Mouse (Mus musculus): ENCODE results near the gene Adamtsl3. TPM values are rescaled to one million over a fixed set of nuclear protein-coding genes. Genes with fewer than 3 reads are reported as not detected.
"Not testable (repeated sequence)": the region's sequence is repeated elsewhere in the genome, so short reads cannot be mapped to it uniquely, and the experiment has no call there.

Adamtsl3 gene
- polyA plus RNA-seq, 1 experiment from 2014 or later: 0.32 TPM

- Histone ChIP-seq H3K36me3 (ENCODE audit: control insufficient read depth, insufficient read depth) (no peaks in the 10 kb centered on the region), H3K4me2 (ENCODE audit: low read length) (no peak overlapping the region), H3K4me3 (replicated peaks; ENCODE audit: low read length) (no peak overlapping the region), H3K27me3 (replicated peaks; ENCODE audit: control insufficient read depth, insufficient read depth, low read length) (no peaks in the 10 kb centered on the region), H3K9ac (replicated peaks; ENCODE audit: low read depth, low read length) (no peak overlapping the region), H3K27ac (ENCODE audit: low read length) (no peak overlapping the region), H3K4me1 (replicated peaks; ENCODE audit: control insufficient read depth, insufficient read depth, low read length) (peaks cover 30% of the 10 kb centered on the region), H3K9me3 (ENCODE audit: control insufficient read depth, low read length) (no peaks in the 10 kb centered on the region)
- ATAC-seq: peak; percentile 81
- WGBS: 20% methylated on average over 6 of the region's 6 CpGs
Measured at GRCm38 (mm10) chr7:82395751-82396512, 60.4 kb downstream of the Adamtsl3 start.

DNA sequence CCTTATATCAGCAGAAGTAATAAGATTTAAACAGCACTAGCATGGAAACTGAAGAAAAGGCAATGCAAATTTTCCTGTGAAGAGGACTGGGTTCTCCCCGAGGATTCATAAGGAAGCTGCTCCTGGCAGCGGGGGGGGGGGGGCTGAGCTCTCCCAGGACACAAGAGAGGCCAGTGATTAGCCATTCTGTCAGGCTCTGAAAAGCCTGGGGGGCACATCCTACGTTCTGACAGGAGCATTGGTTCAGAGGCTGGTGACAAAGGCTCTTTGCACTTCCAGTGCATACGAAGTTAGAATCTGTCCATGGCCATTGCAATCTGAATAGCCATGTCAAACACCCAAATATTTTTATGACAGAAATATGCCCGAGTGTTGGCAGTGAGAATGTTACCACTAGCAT lies 61.4 kb downstream of the Adamtsl3 start:
- Histone ChIP-seq H3K4me2 (ENCODE audit: low read length) (no peak overlapping the region), H3K4me3 (replicated peaks; ENCODE audit: low read length) (no peak overlapping the region), H3K4me1 (replicated peaks; ENCODE audit: control insufficient read depth, insufficient read depth, low read length) (peaks cover 30% of the 10 kb centered on the region), H3K27ac (ENCODE audit: low read length) (no peak overlapping the region), H3K36me3 (ENCODE audit: control insufficient read depth, insufficient read depth) (no peaks in the 10 kb centered on the region), H3K9me3 (ENCODE audit: control insufficient read depth, low read length) (no peaks in the 10 kb centered on the region), H3K9ac (replicated peaks; ENCODE audit: low read depth, low read length) (no peak overlapping the region), H3K27me3 (replicated peaks; ENCODE audit: control insufficient read depth, insufficient read depth, low read length) (no peaks in the 10 kb centered on the region)
- no peak for ATAC-seq
- 18% methylated on average over 4 of the region's 5 CpGs for WGBS

DNA sequence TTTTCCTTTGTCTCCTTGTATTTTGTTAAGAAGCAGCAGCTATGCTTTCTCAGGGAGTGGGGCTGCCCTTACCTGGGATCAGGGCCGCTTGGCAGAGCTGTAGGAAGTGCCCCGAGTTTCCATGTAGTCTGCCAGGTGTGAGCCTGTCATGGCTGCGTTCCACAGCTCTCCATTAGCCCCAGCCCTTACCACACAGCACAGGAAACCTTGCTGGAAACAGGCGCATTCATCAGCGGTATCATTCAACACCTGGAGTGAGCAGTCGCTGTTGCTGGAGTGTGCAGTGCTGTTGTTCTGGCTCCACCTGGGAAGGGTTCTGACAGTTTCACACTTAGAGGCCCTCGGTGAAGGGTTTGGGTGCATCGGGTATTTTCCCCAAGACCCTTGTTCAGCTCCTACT lies 62.1 kb downstream of the Adamtsl3 start:
- H3K36me3 ChIP-seq (ENCODE audit: control insufficient read depth, insufficient read depth): no peaks in the 10 kb centered on the region
- no peaks in the 10 kb centered on the region for H3K9me3 ChIP-seq (ENCODE audit: control insufficient read depth, low read length)
- no peak overlapping the region for H3K4me2 ChIP-seq (ENCODE audit: low read length)
- no peak overlapping the region for H3K9ac ChIP-seq (replicated peaks; ENCODE audit: low read depth, low read length)
- H3K4me3 ChIP-seq (replicated peaks; ENCODE audit: low read length): no peak overlapping the region
- no peak for ATAC-seq
- H3K27me3 ChIP-seq (replicated peaks; ENCODE audit: control insufficient read depth, insufficient read depth, low read length): no peaks in the 10 kb centered on the region
- H3K4me1 ChIP-seq (replicated peaks; ENCODE audit: control insufficient read depth, insufficient read depth, low read length): peaks cover 30% of the 10 kb centered on the region
- 73% methylated on average over 8 of the region's 8 CpGs for WGBS
- no peak overlapping the region for H3K27ac ChIP-seq (ENCODE audit: low read length)

DNA sequence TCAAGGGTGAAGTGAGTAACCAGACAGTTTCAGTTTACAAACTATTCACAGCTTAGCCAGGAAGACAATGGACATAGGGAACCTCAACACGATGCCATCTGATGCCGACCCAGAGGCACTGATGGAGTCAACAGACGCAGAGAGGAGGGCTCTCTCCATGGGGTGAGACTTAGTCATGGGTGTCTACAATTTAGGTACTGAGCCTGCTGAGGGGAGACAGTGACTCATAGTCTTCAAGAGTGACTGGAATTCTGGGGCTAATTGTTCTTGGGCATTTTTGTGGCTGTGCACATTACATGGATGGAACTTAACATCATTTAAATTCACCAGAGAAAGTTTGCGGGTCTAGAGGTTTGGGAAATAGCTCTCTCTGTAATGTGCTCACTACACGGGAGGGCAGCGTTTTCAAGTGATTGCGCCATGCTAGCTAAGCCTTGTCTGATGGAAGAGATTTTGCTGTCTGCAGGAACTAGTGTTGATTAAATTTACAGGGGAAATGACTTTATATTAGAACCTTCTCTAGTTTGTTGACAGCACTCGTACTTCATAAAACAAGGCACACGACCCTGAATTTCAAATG lies 70.1 kb downstream of the Adamtsl3 start:
- Histone ChIP-seq H3K27ac (ENCODE audit: low read length) (no peak overlapping the region), H3K4me2 (ENCODE audit: low read length) (no peak overlapping the region), H3K27me3 (replicated peaks; ENCODE audit: control insufficient read depth, insufficient read depth, low read length) (no peaks in the 10 kb centered on the region), H3K9ac (replicated peaks; ENCODE audit: low read depth, low read length) (no peak overlapping the region), H3K4me1 (replicated peaks; ENCODE audit: control insufficient read depth, insufficient read depth, low read length) (no peaks in the 10 kb centered on the region), H3K36me3 (ENCODE audit: control insufficient read depth, insufficient read depth) (no peaks in the 10 kb centered on the region), H3K9me3 (ENCODE audit: control insufficient read depth, low read length) (no peaks in the 10 kb centered on the region), H3K4me3 (replicated peaks; ENCODE audit: low read length) (no peak overlapping the region)
- WGBS: 90% methylated on average over 9 of the region's 9 CpGs
- no peak for ATAC-seq

- Histone ChIP-seq H3K4me3 (replicated peaks; ENCODE audit: low read length) (no peak overlapping the region), H3K4me2 (ENCODE audit: low read length) (no peak overlapping the region)
- 76% methylated on average over 4 of the region's 4 CpGs for WGBS
Measured at GRCm38 (mm10) chr7:82410966-82411365, 75.5 kb downstream of the Adamtsl3 start.

DNA sequence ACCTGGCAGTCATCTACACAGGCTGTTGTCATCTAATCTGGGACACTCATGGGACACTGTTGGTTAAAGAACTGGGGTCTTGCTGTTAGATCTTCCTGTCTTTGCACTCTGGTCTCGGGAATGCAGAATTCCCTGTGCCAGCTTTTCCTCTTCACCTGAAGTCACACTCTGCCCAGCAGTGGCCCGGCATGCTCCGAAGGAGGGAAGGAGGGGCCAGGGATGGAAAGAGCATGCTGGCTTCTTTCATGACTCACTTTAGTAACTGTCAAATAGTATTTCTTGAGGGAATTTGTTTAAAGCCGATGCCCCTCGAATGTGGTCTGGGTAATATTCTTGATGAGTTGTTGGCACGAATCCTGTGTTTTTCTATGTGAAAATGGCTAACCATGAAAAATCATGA lies 81.2 kb downstream of the Adamtsl3 start:
- Histone ChIP-seq H3K27me3 (replicated peaks; ENCODE audit: control insufficient read depth, insufficient read depth, low read length) (no peaks in the 10 kb centered on the region), H3K4me2 (ENCODE audit: low read length) (no peak overlapping the region), H3K9ac (replicated peaks; ENCODE audit: low read depth, low read length) (no peak overlapping the region), H3K4me1 (replicated peaks; ENCODE audit: control insufficient read depth, insufficient read depth, low read length) (0 out of 2 replicates have a peak, but pooled peaks cover 2% of the 10 kb centered on the region), H3K4me3 (replicated peaks; ENCODE audit: low read length) (no peak overlapping the region), H3K27ac (ENCODE audit: low read length) (no peak overlapping the region), H3K36me3 (ENCODE audit: control insufficient read depth, insufficient read depth) (no peaks in the 10 kb centered on the region), H3K9me3 (ENCODE audit: control insufficient read depth, low read length) (no peaks in the 10 kb centered on the region)
- no peak for ATAC-seq
- 90% methylated on average over 6 of the region's 6 CpGs for WGBS

More at GRCm38 (mm10) chr7:82410966-82411365, 75.5 kb downstream of the Adamtsl3 start:
- Histone ChIP-seq H3K9me3 (ENCODE audit: control insufficient read depth, low read length) (no peaks in the 10 kb centered on the region), H3K36me3 (ENCODE audit: control insufficient read depth, insufficient read depth) (no peaks in the 10 kb centered on the region), H3K27me3 (replicated peaks; ENCODE audit: control insufficient read depth, insufficient read depth, low read length) (no peaks in the 10 kb centered on the region), H3K9ac (replicated peaks; ENCODE audit: low read depth, low read length) (no peak overlapping the region), H3K4me1 (replicated peaks; ENCODE audit: control insufficient read depth, insufficient read depth, low read length) (no peaks in the 10 kb centered on the region), H3K27ac (ENCODE audit: low read length) (no peak overlapping the region)
- ATAC-seq: no peak

DNA sequence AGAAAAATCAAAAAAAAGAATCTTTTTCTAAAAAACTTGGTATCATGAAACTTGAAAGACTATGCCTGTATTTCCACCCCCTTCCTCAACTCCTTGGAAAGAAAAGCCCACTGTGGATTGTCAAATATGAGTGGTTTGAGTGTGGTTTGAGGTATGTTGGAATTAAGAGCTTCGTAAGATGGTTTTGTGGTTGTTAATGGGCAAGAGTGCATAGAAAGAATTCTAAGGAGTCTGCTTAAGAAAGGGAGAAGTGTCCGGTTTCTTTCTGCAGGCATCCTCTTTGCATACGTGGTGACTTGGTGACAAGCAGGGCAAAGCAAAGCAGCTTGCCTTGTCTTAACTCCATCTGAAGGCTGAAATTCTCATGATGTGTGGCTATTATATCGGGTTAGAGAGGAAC lies 81.6 kb downstream of the Adamtsl3 start:
- no peak overlapping the region for H3K9ac ChIP-seq (replicated peaks; ENCODE audit: low read depth, low read length)
- no peak overlapping the region for H3K4me2 ChIP-seq (ENCODE audit: low read length)
- H3K4me1 ChIP-seq (replicated peaks; ENCODE audit: control insufficient read depth, insufficient read depth, low read length): 0 out of 2 replicates have a peak, but pooled peaks cover 2% of the 10 kb centered on the region
- H3K4me3 ChIP-seq (replicated peaks; ENCODE audit: low read length): no peak overlapping the region
- ATAC-seq: no peak
- no peaks in the 10 kb centered on the region for H3K36me3 ChIP-seq (ENCODE audit: control insufficient read depth, insufficient read depth)
- no peaks in the 10 kb centered on the region for H3K9me3 ChIP-seq (ENCODE audit: control insufficient read depth, low read length)
- no peaks in the 10 kb centered on the region for H3K27me3 ChIP-seq (replicated peaks; ENCODE audit: control insufficient read depth, insufficient read depth, low read length)
- WGBS: 85% methylated on average over 4 of the region's 4 CpGs
- no peak overlapping the region for H3K27ac ChIP-seq (ENCODE audit: low read length)

- not testable (repeated sequence) for H3K9me3 ChIP-seq (ENCODE audit: control insufficient read depth, low read length); H3K9ac ChIP-seq (replicated peaks; ENCODE audit: low read depth, low read length); H3K36me3 ChIP-seq (ENCODE audit: control insufficient read depth, insufficient read depth); H3K4me1 ChIP-seq (replicated peaks; ENCODE audit: control insufficient read depth, insufficient read depth, low read length); H3K27ac ChIP-seq (ENCODE audit: low read length); H3K27me3 ChIP-seq (replicated peaks; ENCODE audit: control insufficient read depth, insufficient read depth, low read length); H3K4me3 ChIP-seq (replicated peaks; ENCODE audit: low read length); H3K4me2 ChIP-seq (ENCODE audit: low read length)
- 60% methylated on average over 6 of the region's 6 CpGs for WGBS
- ATAC-seq: peak; percentile 68
Measured at GRCm38 (mm10) chr7:82420329-82421052, 85.0 kb downstream of the Adamtsl3 start.

DNA sequence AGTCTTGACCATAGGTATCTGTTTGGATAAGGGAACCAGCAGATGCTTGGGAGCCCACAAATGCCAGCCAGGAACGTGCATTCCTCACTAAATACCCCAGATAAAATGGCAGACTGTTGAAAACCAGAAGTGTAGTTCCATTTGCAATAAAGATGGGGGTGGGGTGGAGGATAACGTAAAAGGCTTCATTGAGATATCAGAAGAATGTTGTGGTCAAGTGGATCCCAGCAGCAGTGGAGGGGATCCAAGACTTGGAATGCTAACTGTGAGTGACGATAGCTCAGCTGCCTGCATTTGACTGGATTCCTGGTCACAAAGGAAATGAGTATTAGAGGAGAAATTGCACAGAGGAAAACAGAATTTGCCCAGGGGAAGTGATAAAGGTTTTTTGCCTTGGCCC lies 87.1 kb downstream of the Adamtsl3 start:
- WGBS: 80% methylated on average over 3 of the region's 3 CpGs
- H3K36me3 ChIP-seq (ENCODE audit: control insufficient read depth, insufficient read depth): no peaks in the 10 kb centered on the region

More for the DNA sequence above, 87.1 kb downstream of the Adamtsl3 start:
- no peaks in the 10 kb centered on the region for H3K27me3 ChIP-seq (replicated peaks; ENCODE audit: control insufficient read depth, insufficient read depth, low read length)
- H3K4me2 ChIP-seq (ENCODE audit: low read length): no peak overlapping the region
- H3K27ac ChIP-seq (ENCODE audit: low read length): no peak overlapping the region
- H3K9me3 ChIP-seq (ENCODE audit: control insufficient read depth, low read length): no peaks in the 10 kb centered on the region
- H3K4me1 ChIP-seq (replicated peaks; ENCODE audit: control insufficient read depth, insufficient read depth, low read length): 0 out of 2 replicates have a peak, but pooled peaks cover 5% of the 10 kb centered on the region
- H3K4me3 ChIP-seq (replicated peaks; ENCODE audit: low read length): no peak overlapping the region
- no peak overlapping the region for H3K9ac ChIP-seq (replicated peaks; ENCODE audit: low read depth, low read length)
- ATAC-seq: no peak

All from forebrain, embryonic 16.5 days (tissue).